Mouse (Mus musculus) kidney, adult 11 months (tissue): Measurements from ENCODE around the gene Sapcd1.
"Not testable (repeated sequence)": the region's sequence is repeated elsewhere in the genome, so short reads cannot be mapped to it uniquely, and the experiment has no call there.

Source experiments
- DNase-seq: peaks from one replicate; pipeline ENCODE4 v3.0.0; 2022

The Sapcd1 gene

DNA sequence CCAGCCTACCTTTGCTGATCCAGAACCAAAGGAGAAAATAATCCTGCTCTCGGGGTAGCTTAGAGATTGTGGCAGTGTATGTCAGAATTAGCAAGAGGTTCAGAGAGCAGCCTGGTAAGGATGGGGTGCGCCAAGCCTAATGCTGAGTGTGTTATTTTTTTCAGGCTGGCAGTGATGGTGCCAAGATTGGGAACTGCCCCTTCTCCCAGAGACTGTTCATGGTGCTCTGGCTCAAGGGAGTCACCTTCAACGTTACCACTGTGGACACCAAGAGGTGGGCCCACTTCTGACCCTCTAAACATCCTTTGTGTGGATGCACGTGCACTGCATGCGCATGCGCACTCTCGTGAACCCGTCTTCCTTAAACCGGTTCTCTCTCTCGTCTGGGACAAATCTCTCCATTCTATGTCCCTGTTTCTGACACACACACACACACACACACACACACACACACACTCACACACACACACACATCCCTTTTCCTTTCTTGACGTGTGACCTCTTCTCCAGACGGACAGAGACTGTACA, 24.5 kb upstream of the Sapcd1 start:
- DNase-seq: no peak

DNA sequence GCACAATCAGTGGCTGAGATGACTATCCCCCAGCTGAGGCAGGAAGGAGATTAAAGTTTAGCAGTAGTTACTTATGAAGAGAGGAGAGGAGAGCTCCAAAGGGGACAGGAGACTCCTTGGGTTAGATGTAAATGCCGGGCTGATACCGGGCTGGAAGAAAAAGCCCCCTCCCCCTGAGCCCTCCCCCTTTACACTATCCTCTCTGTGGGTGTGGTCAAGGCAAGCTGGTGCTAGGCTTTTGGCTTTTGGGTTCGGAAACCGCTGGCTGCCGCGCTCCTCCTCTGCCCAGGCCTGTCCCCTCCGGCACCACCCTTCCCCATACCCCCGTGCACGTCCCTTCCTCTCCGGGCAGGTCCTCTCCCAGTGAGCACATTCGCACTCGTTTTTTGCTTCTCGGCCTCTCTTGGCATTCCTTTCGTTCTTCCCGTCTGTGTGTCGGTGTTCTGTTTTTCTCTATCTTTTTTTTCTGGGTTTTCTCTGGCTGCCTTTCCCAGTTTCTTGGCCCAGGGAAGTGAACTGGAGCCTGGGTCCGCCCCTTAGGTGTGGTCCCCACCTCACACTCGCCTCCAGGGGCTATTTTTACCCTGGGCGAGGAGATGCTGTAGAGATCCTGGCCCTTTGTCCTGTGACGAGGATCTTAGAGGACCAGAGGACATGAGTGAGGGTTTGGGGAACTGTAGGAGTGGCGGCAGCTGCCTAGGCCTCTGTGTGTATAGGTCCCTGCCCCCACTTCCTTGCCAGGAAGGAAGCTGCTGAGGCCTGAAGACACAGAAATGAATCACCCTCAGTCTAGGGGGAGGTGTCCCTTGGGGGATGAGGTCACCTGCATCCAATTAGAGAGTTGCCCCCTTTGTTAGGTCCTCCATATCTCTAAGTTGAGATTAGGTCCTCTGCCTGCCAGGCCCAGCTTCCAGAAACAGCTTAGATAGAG, 23.6 kb upstream of the Sapcd1 start:
- DNase-seq: peak; percentile 81

DNA sequence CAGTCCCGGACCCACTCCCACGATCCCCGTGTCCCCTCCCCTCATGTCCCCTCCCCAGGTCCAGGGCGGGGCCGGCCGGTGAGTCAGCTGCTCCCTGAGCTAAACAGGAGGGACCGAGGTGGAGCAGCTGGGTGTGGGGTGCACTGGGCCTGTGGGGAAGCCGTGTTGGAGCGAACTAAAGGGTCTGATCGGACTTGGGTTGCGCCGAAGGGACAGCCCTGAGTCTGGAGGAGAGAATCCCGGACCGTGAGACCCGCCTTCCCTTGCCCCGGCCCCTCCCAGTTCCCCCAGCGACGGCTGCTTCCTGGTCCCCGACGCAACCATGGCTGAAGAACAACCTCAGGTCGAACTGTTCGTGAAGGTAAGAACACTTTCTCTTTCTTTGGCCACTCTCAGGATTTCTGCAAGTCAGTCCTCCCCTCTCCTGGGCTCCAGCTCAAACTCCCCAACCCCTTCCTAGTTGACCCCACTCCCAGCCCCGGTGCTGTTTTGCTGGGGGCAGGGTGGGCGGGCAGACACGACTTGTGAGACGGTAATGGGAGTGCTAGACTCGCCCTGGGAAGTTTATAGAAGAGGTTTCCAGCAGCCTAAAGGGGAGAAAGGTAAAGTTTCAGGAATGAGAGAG, 22.4 kb upstream of the Sapcd1 start:
- peak; percentile 73 for DNase-seq

DNA sequence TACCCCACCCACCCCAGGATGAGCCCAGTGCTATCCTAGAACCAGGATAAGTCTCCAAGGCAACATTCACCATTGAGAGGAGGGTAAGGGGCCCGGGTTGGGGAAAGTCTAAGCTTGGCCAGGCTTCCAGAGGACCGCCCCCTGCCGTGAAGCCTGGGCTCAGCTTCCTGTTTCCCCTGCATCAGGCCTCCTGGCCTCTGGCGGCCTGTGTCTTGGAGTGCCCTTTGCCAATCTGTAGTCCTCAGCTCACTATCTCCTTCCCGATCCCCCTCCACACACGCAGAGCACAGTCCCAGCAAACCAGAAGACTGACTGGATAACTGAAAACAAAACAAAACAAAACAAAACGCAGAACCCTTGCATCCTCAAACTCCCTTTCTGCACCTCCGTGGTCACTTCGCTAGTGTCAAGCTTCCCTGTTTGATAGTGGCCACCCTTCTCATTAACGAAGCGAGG, 21.8 kb upstream of the Sapcd1 start, which contains the start of gene Clic1:
Clic1 (plus strand) TSS at position 406 of the 456 bp plus-strand sequence.
- peak; percentile 46 for DNase-seq

DNA sequence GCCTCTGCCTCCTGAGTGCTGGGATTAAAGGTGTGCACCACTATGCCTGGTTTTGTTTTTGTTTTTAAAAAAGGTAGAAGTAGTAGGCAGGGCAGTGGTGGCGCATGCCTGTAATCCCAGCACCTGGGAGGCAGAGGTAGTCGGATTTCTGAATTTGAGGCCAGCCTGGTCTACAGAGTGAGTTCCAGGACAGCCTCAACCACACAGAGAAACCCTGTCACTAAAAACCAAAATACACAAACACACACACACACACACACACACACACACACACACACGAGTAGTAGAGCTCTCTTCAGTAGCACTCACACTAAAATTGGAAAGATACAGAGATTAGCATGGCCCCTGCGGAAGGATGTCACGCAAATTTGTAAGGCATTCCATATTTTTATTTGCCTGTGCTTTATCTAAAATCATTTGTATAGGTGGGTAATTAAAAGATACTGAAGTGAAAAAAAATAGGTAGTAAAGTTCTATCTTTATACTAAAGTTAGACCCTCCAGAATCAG, 21.2 kb upstream of the Sapcd1 start:
- no peak for DNase-seq

DNA sequence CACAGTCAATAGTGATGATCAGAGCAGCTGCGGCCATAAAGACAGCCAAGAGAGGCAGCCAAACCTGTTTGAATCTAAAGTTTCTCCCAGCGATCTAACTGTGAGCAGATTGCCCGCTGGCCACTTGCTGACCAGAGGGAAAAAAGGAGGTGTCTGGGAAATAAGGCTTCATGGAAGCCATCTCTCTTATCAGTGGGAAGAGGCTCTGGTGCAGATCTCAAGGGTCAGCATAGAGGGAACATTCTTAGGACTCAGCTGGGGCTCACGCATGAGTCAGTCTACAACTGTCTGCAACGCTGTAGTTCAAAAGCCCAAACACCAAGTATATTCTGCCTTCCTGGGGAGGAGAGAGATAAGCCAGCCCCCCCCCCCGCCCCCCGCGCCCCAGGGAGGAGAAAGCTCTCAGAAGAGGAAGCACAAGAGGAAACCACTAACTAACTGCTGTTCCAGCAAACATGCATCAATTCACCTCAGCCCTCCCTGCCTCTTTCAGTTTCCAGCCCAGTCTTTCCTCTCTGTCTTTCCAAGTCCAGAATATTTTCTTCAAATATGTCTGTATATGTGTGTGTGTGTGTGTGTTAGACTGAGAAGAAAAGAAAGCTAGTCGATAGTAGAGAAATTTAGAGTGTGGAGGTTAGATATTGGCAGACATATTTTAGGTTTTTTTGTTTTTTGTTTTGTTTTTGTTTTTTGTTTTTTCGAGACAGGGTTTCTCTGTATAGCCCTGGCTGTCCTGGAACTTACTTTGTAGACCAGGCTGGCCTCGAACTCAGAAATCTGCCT, 20.5 kb upstream of the Sapcd1 start:
- DNase-seq: peak; percentile 19

DNA sequence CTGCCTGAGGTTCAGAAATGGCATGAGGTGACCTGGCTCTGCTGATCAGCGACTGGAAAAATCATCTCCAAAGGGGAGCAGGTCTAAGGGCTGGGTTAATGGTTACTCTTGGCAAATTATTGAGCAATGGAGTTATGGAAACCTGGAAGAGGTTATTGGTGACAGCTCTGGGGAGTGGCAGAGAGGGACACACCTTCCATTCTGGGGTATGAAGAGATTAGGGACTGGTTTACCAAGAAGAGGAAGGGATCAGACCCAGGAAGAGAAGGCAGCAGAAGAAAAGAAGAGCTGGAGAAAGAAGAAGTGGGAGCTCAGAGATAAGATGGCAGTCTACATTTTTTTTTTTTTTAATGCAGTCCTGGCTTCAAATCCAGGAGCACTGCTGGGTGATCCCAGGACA, 19.9 kb upstream of the Sapcd1 start:
- peak; percentile 82 for DNase-seq

DNA sequence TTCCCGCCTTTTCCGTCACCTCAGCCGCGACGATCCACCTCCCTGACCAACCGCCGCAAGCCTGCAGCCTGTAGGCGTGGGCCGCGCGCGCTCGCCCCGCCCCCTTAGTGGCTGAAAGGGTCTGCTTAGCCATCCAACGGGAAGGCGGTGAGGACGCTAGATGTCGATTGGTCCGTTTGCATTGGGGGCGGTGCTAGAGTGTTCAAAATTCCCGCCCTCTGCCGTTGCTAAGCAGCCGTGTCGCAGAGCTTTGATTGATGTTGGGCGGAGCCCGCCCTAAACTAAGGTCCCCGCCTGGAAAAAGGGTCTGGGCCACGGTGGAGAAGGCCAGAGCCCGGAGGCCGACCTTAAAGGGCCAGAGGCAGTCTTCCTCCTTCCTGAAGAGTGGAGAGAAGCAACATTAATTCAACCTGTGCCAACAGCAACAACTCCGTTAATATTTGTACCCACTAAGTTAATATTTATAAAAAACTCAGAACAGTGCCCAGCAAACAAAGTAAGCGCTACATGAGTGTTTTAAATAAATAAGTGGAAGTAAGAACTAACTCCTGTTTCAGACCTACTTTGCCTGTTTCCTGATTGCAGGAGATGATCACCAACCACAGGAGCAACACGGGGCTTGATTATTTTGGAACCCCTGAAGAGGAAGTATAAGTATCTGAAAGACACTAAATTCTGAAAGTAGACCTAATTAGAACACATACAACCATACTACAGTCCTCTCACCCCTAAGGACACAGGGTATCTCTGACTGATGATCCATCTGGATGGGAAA, 19.1 kb upstream of the Sapcd1 start, which contains the start of gene Msh5:
Msh5 (minus strand) TSS at position 65 of the 775 bp plus-strand sequence.
- peak; percentile 99 for DNase-seq

DNA sequence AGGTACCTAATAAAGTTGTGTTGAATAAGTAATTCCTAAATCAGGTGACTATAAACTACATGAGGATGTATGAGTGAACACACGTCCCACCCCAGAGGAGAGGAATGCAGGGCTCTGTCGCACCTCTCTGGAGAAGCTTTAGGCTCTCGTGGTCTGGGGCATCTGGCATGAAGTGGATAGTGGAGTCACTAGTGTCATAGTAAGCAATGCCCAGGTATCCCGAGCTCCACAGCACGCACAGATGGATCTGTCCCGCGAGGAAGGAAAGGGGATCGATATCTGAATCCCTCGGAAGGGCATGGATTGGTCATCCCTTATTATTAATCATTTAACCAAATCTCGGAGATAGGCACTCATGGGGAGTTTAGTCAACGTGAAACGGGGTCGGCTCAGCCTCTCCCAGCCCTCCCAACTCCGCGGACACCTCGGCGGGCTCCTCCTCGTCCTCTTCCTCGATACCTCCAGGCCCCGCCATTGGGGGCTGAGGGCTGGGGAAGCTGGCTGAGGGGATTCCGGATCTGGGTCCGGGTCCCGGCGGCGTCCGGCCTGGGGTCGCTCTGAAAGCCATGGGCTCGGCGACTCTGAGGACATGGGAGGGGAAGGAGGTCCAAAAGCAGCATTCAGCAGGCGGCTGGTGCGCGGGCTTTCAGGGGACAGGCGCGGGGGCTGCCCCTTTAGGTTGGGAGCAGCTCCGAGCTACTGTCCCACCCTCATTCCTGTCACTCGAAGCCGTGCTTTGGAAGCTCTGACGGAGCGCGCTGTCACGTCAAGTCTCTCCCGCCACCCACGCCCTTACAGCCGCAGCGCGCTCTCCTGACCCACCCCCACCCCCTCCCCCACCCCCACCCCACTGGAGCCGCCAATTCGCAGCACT, 18.2 kb upstream of the Sapcd1 start:
- peak; percentile 31 for DNase-seq

DNA sequence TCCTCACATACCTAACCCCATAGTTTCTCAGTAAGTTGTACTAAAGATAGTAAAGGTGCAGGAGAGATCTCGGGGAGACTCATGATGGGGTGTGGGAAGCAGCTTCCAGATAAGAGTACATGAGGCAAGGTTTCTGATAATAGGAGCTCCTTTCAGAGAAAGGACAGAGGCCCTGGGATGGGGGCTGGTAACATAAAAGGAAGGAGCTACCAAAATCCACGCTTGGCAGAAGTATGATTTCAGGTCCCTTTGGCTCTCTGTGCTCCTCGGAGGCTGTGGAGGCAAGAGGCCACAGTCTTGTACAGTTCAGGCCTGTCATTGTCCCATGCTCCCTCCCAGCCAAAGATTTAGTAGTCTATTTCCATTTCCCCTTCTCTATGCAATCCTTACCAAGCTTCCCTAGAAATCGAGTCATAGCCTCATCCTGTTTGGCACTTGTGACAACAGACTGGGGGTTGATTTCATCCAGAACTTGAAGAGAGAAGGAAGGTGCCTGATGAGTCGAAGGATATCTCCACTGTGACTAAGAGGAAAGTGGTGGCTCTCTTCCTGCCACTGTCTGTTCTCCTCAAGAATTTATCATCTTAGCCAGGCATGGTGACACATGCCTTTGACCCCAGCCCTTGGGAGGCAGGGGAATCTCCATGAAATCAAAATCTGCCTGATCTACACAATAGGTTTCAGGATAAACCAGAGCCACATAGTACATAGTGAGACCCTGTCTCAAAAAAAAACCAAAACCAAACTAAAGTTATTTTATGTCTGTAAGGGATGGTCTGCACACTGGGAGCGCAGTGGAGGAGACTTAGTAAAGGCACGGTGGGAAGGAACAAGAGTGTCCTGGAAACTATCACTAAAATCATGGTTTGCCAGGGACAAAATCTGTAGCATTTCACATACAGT, 17.3 kb upstream of the Sapcd1 start:
- no peak for DNase-seq

DNA sequence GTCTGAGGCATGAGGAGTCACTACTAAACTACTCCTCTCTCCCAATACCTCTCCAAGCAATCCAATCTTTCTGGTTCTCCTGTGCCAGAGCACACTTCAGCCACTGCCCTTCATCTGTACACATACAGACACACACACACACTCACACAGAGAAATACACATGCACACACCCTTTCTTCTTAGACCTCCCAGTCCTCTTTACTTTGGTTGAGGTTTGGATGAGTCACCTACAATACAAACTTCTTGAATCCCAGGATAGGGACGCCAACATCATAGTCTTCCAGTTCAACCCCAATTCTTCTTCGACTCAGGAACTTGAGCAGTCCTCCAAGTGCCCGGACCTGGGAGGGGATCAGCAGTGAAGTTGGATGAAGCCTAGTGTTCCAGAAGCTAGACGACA, 16.0 kb upstream of the Sapcd1 start:
- no peak for DNase-seq

DNA sequence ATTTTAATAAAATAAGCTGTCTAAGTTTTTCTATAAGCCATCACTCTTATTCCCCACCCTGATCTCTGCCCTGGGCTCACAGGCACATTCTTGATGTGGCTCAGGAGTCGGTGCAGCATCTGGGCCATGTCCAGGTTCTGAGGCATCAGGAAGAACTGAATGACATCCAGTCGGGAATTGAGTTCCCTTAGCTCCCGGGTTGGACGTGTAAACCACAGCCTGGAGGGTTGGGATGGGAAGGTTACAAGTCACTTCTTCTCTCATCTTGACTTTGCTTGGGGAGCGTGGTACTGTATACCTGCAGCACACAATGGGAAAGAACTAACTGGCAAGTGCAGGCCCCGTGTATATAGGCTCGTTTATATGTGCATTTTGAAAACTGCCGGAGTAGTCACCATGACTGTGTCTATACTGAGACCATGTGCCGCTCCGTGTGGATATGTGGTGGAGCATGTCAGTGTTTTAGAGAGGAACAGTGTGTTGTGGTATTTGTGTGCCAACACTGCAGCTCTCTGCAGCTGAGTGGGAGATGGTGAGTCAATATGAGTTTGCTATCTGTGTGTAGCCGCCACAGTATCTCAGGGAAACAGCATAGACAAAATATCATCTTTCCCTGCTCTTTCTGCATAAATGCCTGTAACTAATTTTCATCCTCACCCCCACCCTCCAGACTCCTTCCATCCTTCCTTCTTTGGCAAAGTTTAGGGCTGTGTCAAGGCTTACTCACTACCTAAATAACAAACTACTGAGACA, 11.5 kb upstream of the Sapcd1 start:
- no peak for DNase-seq

DNA sequence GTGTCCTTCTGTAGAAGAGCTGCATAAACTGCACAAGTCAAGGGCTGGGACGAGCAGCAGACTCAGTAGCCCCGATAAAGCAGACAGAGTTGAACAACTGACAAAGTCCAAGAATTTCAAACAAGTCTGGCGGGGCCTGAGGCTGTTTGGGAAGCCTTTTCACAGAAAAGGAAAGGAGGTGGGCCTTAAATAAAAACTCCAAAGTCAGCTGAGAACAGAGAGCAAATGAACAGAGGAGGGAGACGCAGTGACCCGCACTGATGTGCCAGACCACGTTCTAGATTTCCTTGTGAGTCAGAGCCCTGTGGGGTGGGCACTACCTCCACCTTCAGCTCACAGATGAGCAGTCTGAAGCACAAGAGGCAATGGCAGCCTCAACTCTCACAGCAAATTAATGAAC, 7.1 kb upstream of the Sapcd1 start:
- DNase-seq: no peak

DNA sequence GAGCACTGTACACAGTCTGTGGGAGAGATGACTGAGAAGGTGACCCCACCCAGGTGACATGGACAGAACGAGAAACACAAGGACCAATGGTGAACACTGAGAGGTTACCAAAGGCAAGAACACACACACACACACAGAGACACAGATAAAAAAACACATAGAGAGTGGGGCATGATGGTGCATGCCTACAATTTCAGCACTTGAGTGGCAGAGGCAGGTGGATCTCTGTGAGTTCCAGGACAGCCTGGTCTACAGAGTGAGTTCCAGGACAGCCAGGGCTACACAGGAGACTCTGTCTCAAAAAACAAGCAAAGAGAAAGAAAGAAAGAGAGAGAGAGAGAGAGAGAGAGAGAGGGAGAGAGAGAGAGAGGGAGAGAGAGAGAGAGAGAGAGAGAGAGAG, 5.9 kb upstream of the Sapcd1 start:
- not testable (repeated sequence) for DNase-seq

DNA sequence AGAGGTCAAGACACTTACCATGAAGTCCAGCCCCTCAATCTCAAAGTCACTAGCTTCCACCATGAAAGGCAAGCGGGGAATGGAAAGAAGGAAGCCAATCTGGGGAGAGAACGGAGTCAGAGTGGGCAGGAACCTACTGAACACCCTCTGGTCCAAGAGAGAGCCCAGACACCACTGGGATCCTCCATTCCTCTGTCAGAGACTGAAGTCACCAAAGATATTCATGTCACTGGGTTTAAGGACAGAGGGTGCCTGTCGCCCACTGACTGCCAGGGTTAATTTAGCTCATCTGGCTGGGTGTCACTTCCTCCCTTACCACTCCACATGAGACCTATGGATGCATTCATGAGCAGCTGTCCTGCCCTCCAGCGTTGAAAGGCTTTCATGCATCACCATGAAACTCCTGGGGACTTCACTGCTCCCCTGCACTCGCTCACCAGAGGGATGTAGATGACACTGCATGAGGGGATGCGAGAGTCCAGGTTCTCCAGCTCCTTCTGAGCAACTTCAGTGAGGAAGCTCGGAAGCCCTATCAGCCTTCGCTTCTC, 4.6 kb upstream of the Sapcd1 start:
- no peak for DNase-seq

DNA sequence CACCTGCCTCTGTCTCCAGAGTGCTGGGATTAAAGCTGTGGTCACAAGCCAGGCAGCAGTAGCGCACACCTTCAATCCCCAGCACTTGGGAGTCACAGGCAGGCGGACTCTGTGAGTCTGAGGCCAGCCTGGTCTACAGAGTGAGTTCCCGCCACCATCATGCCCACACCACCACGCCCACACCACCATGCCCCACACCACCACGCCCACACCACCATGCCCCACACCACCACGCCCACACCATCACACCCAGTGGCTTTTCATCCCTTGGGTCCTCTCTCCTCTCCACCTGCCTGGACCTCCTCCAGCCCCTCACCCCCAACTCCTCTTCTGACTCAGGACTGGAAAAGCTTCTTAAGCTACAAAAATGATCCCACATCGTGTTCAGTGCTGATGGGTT, 4.1 kb upstream of the Sapcd1 start:
- no peak for DNase-seq

DNA sequence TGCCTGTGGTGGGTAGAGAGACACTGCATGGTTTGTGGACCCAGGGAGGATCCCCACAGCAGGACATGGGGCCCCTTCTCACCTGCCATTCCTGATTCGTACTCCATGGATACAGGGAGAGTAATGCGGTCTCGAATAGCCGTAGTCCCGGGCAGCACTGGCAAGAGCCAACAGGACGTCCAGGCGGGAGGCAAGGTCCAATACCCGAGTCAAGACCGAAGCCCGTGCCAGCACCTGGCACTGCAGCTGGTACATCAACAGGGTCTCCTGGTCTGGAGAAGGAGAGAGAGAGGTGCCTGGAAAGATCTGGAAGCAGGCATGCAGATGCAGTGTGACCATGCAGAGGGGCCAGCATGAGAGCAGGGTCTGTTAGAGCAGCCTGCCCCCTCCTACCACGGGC, 3.5 kb upstream of the Sapcd1 start:
- DNase-seq: no peak

DNA sequence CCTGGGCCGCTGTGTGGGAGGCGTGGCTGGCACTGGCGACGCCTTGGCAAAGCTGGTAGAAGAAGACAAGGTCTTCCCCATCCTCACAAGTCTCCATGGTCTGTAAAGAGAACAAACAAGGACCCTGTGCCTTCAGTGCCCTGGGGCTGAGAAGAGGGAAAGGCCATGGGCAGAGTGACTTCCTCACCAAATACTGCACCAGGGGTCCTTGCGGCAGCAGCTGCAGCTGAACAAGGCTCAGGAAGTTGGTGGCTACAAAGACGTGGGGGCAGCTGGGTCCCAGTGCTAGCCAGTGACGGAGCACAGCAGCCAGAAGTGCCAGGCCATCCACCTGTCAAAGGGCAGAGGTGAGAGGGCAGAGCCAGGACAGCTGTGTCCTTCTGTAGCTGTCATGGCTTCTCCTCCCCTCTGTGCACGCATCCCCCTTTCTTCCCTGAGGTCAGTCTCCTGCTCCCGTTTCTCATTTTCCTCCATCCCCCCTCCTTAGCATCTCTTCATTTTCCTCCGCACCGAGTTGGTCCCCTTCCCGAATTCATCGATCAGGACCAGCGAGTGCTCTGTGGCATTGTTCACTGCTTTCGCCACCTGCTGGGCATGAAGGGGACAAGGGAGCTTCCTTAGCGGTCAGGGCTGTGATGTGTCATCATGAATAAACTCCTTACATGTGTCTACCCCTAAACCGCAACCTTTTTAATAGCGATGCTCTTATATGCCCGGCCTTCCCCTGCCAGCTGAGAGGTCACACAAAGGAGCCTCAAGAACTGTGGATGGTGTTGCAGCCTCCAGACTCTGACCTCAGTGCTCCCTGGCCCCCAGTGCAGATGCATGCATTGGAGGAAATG, 2.1 kb upstream of the Sapcd1 start:
- no peak for DNase-seq
